Mouse (Mus musculus): Measurements from ENCODE around the gene Hipk1.

Gene Hipk1

GRCm38 (mm10) chr3:103714942-103715341, 76.4 kb downstream of the Hipk1 start:
- DNase-seq: no peak

GRCm38 (mm10) chr3:103714236-103714875, 77.0 kb downstream of the Hipk1 start:
- DNase-seq: no peak

- no peak for DNase-seq
Observed at GRCm38 (mm10) chr3:103712196-103712595, 79.2 kb downstream of the Hipk1 start.

- no peak for DNase-seq
Observed at GRCm38 (mm10) chr3:103709470-103710040, 81.8 kb downstream of the Hipk1 start.

- DNase-seq: no peak
Observed at GRCm38 (mm10) chr3:103705426-103705825, 85.9 kb downstream of the Hipk1 start.

GRCm38 (mm10) chr3:103704661-103705060, 86.7 kb downstream of the Hipk1 start:
- DNase-seq: no peak

- no peak for DNase-seq
Observed at GRCm38 (mm10) chr3:103696388-103696925, 94.9 kb downstream of the Hipk1 start.

- DNase-seq: no peak
Observed at GRCm38 (mm10) chr3:103695556-103695955, 95.8 kb downstream of the Hipk1 start.

- DNase-seq: peak; percentile 14
Observed at GRCm38 (mm10) chr3:103690506-103690905, 100.9 kb downstream of the Hipk1 start.

All from kidney, adult 9 months (tissue).